Comparison of ENCODE assay signal across 14 mouse cellular contexts in genomic region chr16:76604914-76605313, GRCm38 (mm10).
"Had no signal": no experiment of that assay in that cellular context is flagged by ENCODE, and none has a peak within 500 bp of the region (broad histone marks: within the 10 kb centered on the region; RNA-seq: fewer than 3 reads in every experiment).

No protein-coding gene starts in this region.

- ATAC-seq: midbrain, embryonic 16.5 days had no signal

- H3K9me3 ChIP-seq: midbrain, embryonic 10.5 days; midbrain, embryonic 12.5 days; neural tube, embryonic 12.5 days; stomach, embryonic 15.5 days had no signal

- DNase-seq: lung, adult 18-20 months; lung, embryonic 14.5 days; lung, postnatal 10 days; lung, postnatal 4 days; midbrain, embryonic 14.5 days; right cerebral cortex, postnatal 14 days; thymus, adult 18-20 months; thymus, postnatal 14 days; thymus, postnatal 36 days had no signal

- H3K36me3 ChIP-seq: midbrain, embryonic 10.5 days; midbrain, embryonic 12.5 days; neural tube, embryonic 12.5 days; stomach, embryonic 15.5 days had no signal

- H3K9ac ChIP-seq: lung, embryonic 14.5 days; midbrain, embryonic 12.5 days; neural tube, embryonic 12.5 days; stomach, embryonic 15.5 days had no signal

- H3K27me3 ChIP-seq: midbrain, embryonic 12.5 days; neural tube, embryonic 12.5 days; stomach, embryonic 15.5 days had no signal

- H3K27ac ChIP-seq: midbrain, embryonic 10.5 days; midbrain, embryonic 12.5 days; neural tube, embryonic 12.5 days; stomach, embryonic 15.5 days had no signal

- H3K4me3 ChIP-seq: midbrain, embryonic 10.5 days; midbrain, embryonic 12.5 days; neural tube, embryonic 12.5 days; stomach, embryonic 15.5 days had no signal

- H3K4me2 ChIP-seq: lung, embryonic 14.5 days; midbrain, embryonic 12.5 days; neural tube, embryonic 12.5 days; stomach, embryonic 15.5 days had no signal

- H3K4me1 ChIP-seq: midbrain, embryonic 12.5 days; neural tube, embryonic 12.5 days had no signal
